Mouse (Mus musculus): Measurements from ENCODE around the gene L3mbtl4. TPM values are rescaled to one million over a fixed set of nuclear protein-coding genes. Genes with fewer than 3 reads are reported as not detected.
"Not testable (repeated sequence)": the region's sequence is repeated elsewhere in the genome, so short reads cannot be mapped to it uniquely, and the experiment has no call there.

L3mbtl4 gene
- polyA plus RNA-seq, 1 experiment from 2014 or later: not detected

GRCm38 (mm10) chr17:68322607-68323006, 49.0 kb downstream of the L3mbtl4 start:
- Histone ChIP-seq H3K9me3 (ENCODE audit: control insufficient read depth, low read length) (no peaks in the 10 kb centered on the region), H3K4me2 (ENCODE audit: low read depth, severe bottlenecking) (no peak overlapping the region), H3K27me3 (ENCODE audit: control insufficient read depth, insufficient read depth, low read length) (no peaks in the 10 kb centered on the region), H3K9ac (ENCODE audit: low read length) (no peak overlapping the region), H3K27ac (replicated peaks; ENCODE audit: low read depth, low read length) (no peak overlapping the region), H3K4me3 (ENCODE audit: low read depth, low read length) (no peak overlapping the region), H3K36me3 (ENCODE audit: control insufficient read depth, insufficient read depth, low read length) (no peaks in the 10 kb centered on the region), H3K4me1 (ENCODE audit: control insufficient read depth, insufficient read depth, low read length) (no peaks in the 10 kb centered on the region)
- ATAC-seq (ENCODE audit: insufficient number of reproducible peaks, low FRiP score, low TSS enrichment, low read depth): no peak
- WGBS: 84% methylated on average over 3 of the region's 3 CpGs
- DNase-seq (ENCODE audit: low spot score): no peak

GRCm38 (mm10) chr17:68332225-68332624, 58.6 kb downstream of the L3mbtl4 start:
- no peaks in the 10 kb centered on the region for H3K36me3 ChIP-seq (ENCODE audit: control insufficient read depth, insufficient read depth, low read length)
- no peaks in the 10 kb centered on the region for H3K9me3 ChIP-seq (ENCODE audit: control insufficient read depth, low read length)
- H3K4me3 ChIP-seq (ENCODE audit: low read depth, low read length): no peak overlapping the region
- no peak overlapping the region for H3K9ac ChIP-seq (ENCODE audit: low read length)
- WGBS: 81% methylated on average over 5 of the region's 5 CpGs
- H3K27ac ChIP-seq (replicated peaks; ENCODE audit: low read depth, low read length): no peak overlapping the region
- ATAC-seq (ENCODE audit: insufficient number of reproducible peaks, low FRiP score, low TSS enrichment, low read depth) (no peak), DNase-seq (ENCODE audit: low spot score) (no peak)
- H3K27me3 ChIP-seq (ENCODE audit: control insufficient read depth, insufficient read depth, low read length): no peaks in the 10 kb centered on the region
- H3K4me2 ChIP-seq (ENCODE audit: low read depth, severe bottlenecking): no peak overlapping the region
- H3K4me1 ChIP-seq (ENCODE audit: control insufficient read depth, insufficient read depth, low read length): no peaks in the 10 kb centered on the region

GRCm38 (mm10) chr17:68333382-68333781, 59.8 kb downstream of the L3mbtl4 start:
- Histone ChIP-seq H3K9me3 (ENCODE audit: control insufficient read depth, low read length) (no peaks in the 10 kb centered on the region), H3K4me1 (ENCODE audit: control insufficient read depth, insufficient read depth, low read length) (no peaks in the 10 kb centered on the region), H3K9ac (ENCODE audit: low read length) (no peak overlapping the region), H3K4me2 (ENCODE audit: low read depth, severe bottlenecking) (no peak overlapping the region), H3K4me3 (ENCODE audit: low read depth, low read length) (no peak overlapping the region), H3K36me3 (ENCODE audit: control insufficient read depth, insufficient read depth, low read length) (no peaks in the 10 kb centered on the region), H3K27me3 (ENCODE audit: control insufficient read depth, insufficient read depth, low read length) (no peaks in the 10 kb centered on the region), H3K27ac (replicated peaks; ENCODE audit: low read depth, low read length) (no peak overlapping the region)
- DNase-seq (ENCODE audit: low spot score) (no peak), ATAC-seq (ENCODE audit: insufficient number of reproducible peaks, low FRiP score, low TSS enrichment, low read depth) (no peak)
- WGBS: 75% methylated on average over 3 of the region's 3 CpGs

GRCm38 (mm10) chr17:68338917-68339553, 65.4 kb downstream of the L3mbtl4 start:
- Histone ChIP-seq H3K27me3 (ENCODE audit: control insufficient read depth, insufficient read depth, low read length) (no peaks in the 10 kb centered on the region), H3K36me3 (ENCODE audit: control insufficient read depth, insufficient read depth, low read length) (no peaks in the 10 kb centered on the region), H3K27ac (replicated peaks; ENCODE audit: low read depth, low read length) (no peak overlapping the region), H3K9ac (ENCODE audit: low read length) (no peak overlapping the region), H3K4me2 (ENCODE audit: low read depth, severe bottlenecking) (no peak overlapping the region), H3K4me3 (ENCODE audit: low read depth, low read length) (no peak overlapping the region), H3K9me3 (ENCODE audit: control insufficient read depth, low read length) (no peaks in the 10 kb centered on the region), H3K4me1 (ENCODE audit: control insufficient read depth, insufficient read depth, low read length) (no peaks in the 10 kb centered on the region)
- DNase-seq (ENCODE audit: low spot score) (no peak), ATAC-seq (ENCODE audit: insufficient number of reproducible peaks, low FRiP score, low TSS enrichment, low read depth) (no peak)
- 56% methylated on average over 3 of the region's 3 CpGs for WGBS

GRCm38 (mm10) chr17:68357687-68358086, 84.1 kb downstream of the L3mbtl4 start:
- H3K4me2 ChIP-seq (ENCODE audit: low read depth, severe bottlenecking): no peak overlapping the region
- no peaks in the 10 kb centered on the region for H3K36me3 ChIP-seq (ENCODE audit: control insufficient read depth, insufficient read depth, low read length)
- 69% methylated on average over 1 of the region's 1 CpGs for WGBS
- no peak for DNase-seq (ENCODE audit: low spot score)
- no peak overlapping the region for H3K27ac ChIP-seq (replicated peaks; ENCODE audit: low read depth, low read length)
- no peaks in the 10 kb centered on the region for H3K27me3 ChIP-seq (ENCODE audit: control insufficient read depth, insufficient read depth, low read length)
- H3K4me1 ChIP-seq (ENCODE audit: control insufficient read depth, insufficient read depth, low read length): no peaks in the 10 kb centered on the region
- H3K9me3 ChIP-seq (ENCODE audit: control insufficient read depth, low read length): no peaks in the 10 kb centered on the region
- H3K9ac ChIP-seq (ENCODE audit: low read length): no peak overlapping the region
- no peak for ATAC-seq (ENCODE audit: insufficient number of reproducible peaks, low FRiP score, low TSS enrichment, low read depth)
- H3K4me3 ChIP-seq (ENCODE audit: low read depth, low read length): no peak overlapping the region

- WGBS: 92% methylated on average over 1 of the region's 1 CpGs
- H3K36me3 ChIP-seq (ENCODE audit: control insufficient read depth, insufficient read depth, low read length): no peaks in the 10 kb centered on the region
- ATAC-seq (ENCODE audit: insufficient number of reproducible peaks, low FRiP score, low TSS enrichment, low read depth) (no peak), DNase-seq (ENCODE audit: low spot score) (no peak)
- H3K9ac ChIP-seq (ENCODE audit: low read length): no peak overlapping the region
- H3K9me3 ChIP-seq (ENCODE audit: control insufficient read depth, low read length): no peaks in the 10 kb centered on the region
- no peak overlapping the region for H3K4me3 ChIP-seq (ENCODE audit: low read depth, low read length)
- no peaks in the 10 kb centered on the region for H3K27me3 ChIP-seq (ENCODE audit: control insufficient read depth, insufficient read depth, low read length)
- H3K4me2 ChIP-seq (ENCODE audit: low read depth, severe bottlenecking): no peak overlapping the region
- H3K27ac ChIP-seq (replicated peaks; ENCODE audit: low read depth, low read length): no peak overlapping the region
- H3K4me1 ChIP-seq (ENCODE audit: control insufficient read depth, insufficient read depth, low read length): no peaks in the 10 kb centered on the region
These were observed 97.5 kb downstream of the L3mbtl4 start for GRCm38 (mm10) chr17:68371101-68371500.

- ATAC-seq (ENCODE audit: insufficient number of reproducible peaks, low FRiP score, low TSS enrichment, low read depth) (no peak), DNase-seq (ENCODE audit: low spot score) (no peak)
- no peak overlapping the region for H3K4me2 ChIP-seq (ENCODE audit: low read depth, severe bottlenecking)
These were observed 114.9 kb downstream of the L3mbtl4 start for GRCm38 (mm10) chr17:68388481-68388880.

GRCm38 (mm10) chr17:68405993-68406392, 132.4 kb downstream of the L3mbtl4 start:
- Histone ChIP-seq H3K36me3 (ENCODE audit: control insufficient read depth, insufficient read depth, low read length) (no peaks in the 10 kb centered on the region), H3K9ac (ENCODE audit: low read length) (no peak overlapping the region), H3K9me3 (ENCODE audit: control insufficient read depth, low read length) (no peaks in the 10 kb centered on the region), H3K4me3 (ENCODE audit: low read depth, low read length) (no peak overlapping the region), H3K27me3 (ENCODE audit: control insufficient read depth, insufficient read depth, low read length) (no peaks in the 10 kb centered on the region), H3K4me2 (ENCODE audit: low read depth, severe bottlenecking) (no peak overlapping the region), H3K4me1 (ENCODE audit: control insufficient read depth, insufficient read depth, low read length) (no peaks in the 10 kb centered on the region), H3K27ac (replicated peaks; ENCODE audit: low read depth, low read length) (no peak overlapping the region)
- 67% methylated on average over 1 of the region's 1 CpGs for WGBS
- DNase-seq (ENCODE audit: low spot score) (no peak), ATAC-seq (ENCODE audit: insufficient number of reproducible peaks, low FRiP score, low TSS enrichment, low read depth) (no peak)

More at GRCm38 (mm10) chr17:68388481-68388880, 114.9 kb downstream of the L3mbtl4 start:
- WGBS: 73% methylated on average over 5 of the region's 5 CpGs
- no peak overlapping the region for H3K27ac ChIP-seq (replicated peaks; ENCODE audit: low read depth, low read length)
- no peaks in the 10 kb centered on the region for H3K27me3 ChIP-seq (ENCODE audit: control insufficient read depth, insufficient read depth, low read length)
- no peak overlapping the region for H3K9ac ChIP-seq (ENCODE audit: low read length)
- no peaks in the 10 kb centered on the region for H3K9me3 ChIP-seq (ENCODE audit: control insufficient read depth, low read length)
- no peak overlapping the region for H3K4me3 ChIP-seq (ENCODE audit: low read depth, low read length)
- H3K36me3 ChIP-seq (ENCODE audit: control insufficient read depth, insufficient read depth, low read length): no peaks in the 10 kb centered on the region
- H3K4me1 ChIP-seq (ENCODE audit: control insufficient read depth, insufficient read depth, low read length): no peaks in the 10 kb centered on the region

GRCm38 (mm10) chr17:68407121-68407520, 133.5 kb downstream of the L3mbtl4 start:
- not testable (repeated sequence) for H3K4me2 ChIP-seq (ENCODE audit: low read depth, severe bottlenecking); ATAC-seq (ENCODE audit: insufficient number of reproducible peaks, low FRiP score, low TSS enrichment, low read depth)

More at GRCm38 (mm10) chr17:68407121-68407520, 133.5 kb downstream of the L3mbtl4 start:
- H3K4me3 ChIP-seq (ENCODE audit: low read depth, low read length); DNase-seq (ENCODE audit: low spot score); H3K9me3 ChIP-seq (ENCODE audit: control insufficient read depth, low read length); H3K9ac ChIP-seq (ENCODE audit: low read length); H3K27me3 ChIP-seq (ENCODE audit: control insufficient read depth, insufficient read depth, low read length); H3K27ac ChIP-seq (replicated peaks; ENCODE audit: low read depth, low read length); H3K36me3 ChIP-seq (ENCODE audit: control insufficient read depth, insufficient read depth, low read length); H3K4me1 ChIP-seq (ENCODE audit: control insufficient read depth, insufficient read depth, low read length): not testable (repeated sequence)
- 69% methylated on average over 1 of the region's 1 CpGs for WGBS

Data from limb, embryonic 11.5 days (tissue).